Mouse (Mus musculus): ENCODE measurements around the gene Baiap2l2.

Baiap2l2 gene

GRCm38 (mm10) chr15:79285399-79285798, at the start of gene Baiap2l2:
Gene Baiap2l2 (minus strand): TSS chr15:79285537.
- DNase-seq = no peak

- DNase-seq = peak; percentile 62
Measured at GRCm38 (mm10) chr15:79333409-79333808, 48.1 kb upstream of the Baiap2l2 start.

- DNase-seq = no peak
Measured at GRCm38 (mm10) chr15:79330521-79330920, 45.2 kb upstream of the Baiap2l2 start.

GRCm38 (mm10) chr15:79329979-79330363, 44.6 kb upstream of the Baiap2l2 start:
- no peak for DNase-seq

- no peak for DNase-seq
Measured at GRCm38 (mm10) chr15:79329346-79329978, 44.1 kb upstream of the Baiap2l2 start.

- no peak for DNase-seq
Measured at GRCm38 (mm10) chr15:79328939-79329275, 43.6 kb upstream of the Baiap2l2 start.

GRCm38 (mm10) chr15:79328058-79328938, 43.0 kb upstream of the Baiap2l2 start, which contains the start of gene Pla2g6:
Gene Pla2g6 (minus strand): TSS chr15:79328390.
- DNase-seq = peak; percentile 100

GRCm38 (mm10) chr15:79326971-79327961, 41.9 kb upstream of the Baiap2l2 start:
- DNase-seq = peak; percentile 49

GRCm38 (mm10) chr15:79326264-79326663, 40.9 kb upstream of the Baiap2l2 start:
- DNase-seq = peak; percentile 73

- no peak for DNase-seq
Measured at GRCm38 (mm10) chr15:79325742-79326141, 40.4 kb upstream of the Baiap2l2 start.

GRCm38 (mm10) chr15:79324373-79324772, 39.0 kb upstream of the Baiap2l2 start:
- DNase-seq = no peak

GRCm38 (mm10) chr15:79323791-79324155, 38.4 kb upstream of the Baiap2l2 start:
- DNase-seq = no peak

- DNase-seq = peak; percentile 93
Measured at GRCm38 (mm10) chr15:79322991-79323790, 37.9 kb upstream of the Baiap2l2 start.

GRCm38 (mm10) chr15:79322281-79322990, 37.1 kb upstream of the Baiap2l2 start:
- no peak for DNase-seq

- DNase-seq = no peak
Measured at GRCm38 (mm10) chr15:79321733-79322190, 36.4 kb upstream of the Baiap2l2 start.

- DNase-seq = no peak
Measured at GRCm38 (mm10) chr15:79313848-79314369, 28.6 kb upstream of the Baiap2l2 start.

- no peak for DNase-seq
Measured at GRCm38 (mm10) chr15:79307861-79308260, 22.5 kb upstream of the Baiap2l2 start.

GRCm38 (mm10) chr15:79306043-79306637, 20.8 kb upstream of the Baiap2l2 start:
- no peak for DNase-seq

GRCm38 (mm10) chr15:79304832-79305231, 19.5 kb upstream of the Baiap2l2 start:
- no peak for DNase-seq

GRCm38 (mm10) chr15:79303725-79304124, 18.4 kb upstream of the Baiap2l2 start:
- DNase-seq = peak; percentile 41

Data from lung, postnatal 10 days (tissue).